Mouse (Mus musculus): ENCODE measurements around the gene Scn11a. TPM values are rescaled to one million over a fixed set of nuclear protein-coding genes. Genes with fewer than 3 reads are reported as not detected.
A peak's percentile ranks its signal among the peaks of the same experiment; 100 is the strongest.

The Scn11a gene
- 0.21 and 0.36 TPM in 2 replicates for polyA plus RNA-seq (2016; fragmentation: Nextera tagmentation; extraction: Ambion mirVana)

- Histone ChIP-seq H3K4me3 (no peak within 1 kb of the TSS), H3K9me3 (replicated peaks) (no peaks in the 10 kb centered on the region), H3K27ac (replicated peaks) (no peak within 1 kb of the TSS), H3K4me1 (peaks cover 6% of the 10 kb centered on the region; the same call in 1 of the 2 replicates), H3K27me3 (ENCODE audit: low read depth, poor library complexity, severe bottlenecking) (no peaks in the 10 kb centered on the region), H3K36me3 (no peaks in the 10 kb centered on the region)
- 65% methylated on average over 4 of the region's 4 CpGs for WGBS
- no peak for DNase-seq (ENCODE audit: low spot score)
These were observed at the start of gene Scn11a for GRCm38 (mm10) chr9:119825297-119825696. Gene Scn11a (minus strand): TSS chr9:119825456.

- no peak for DNase-seq (ENCODE audit: low spot score)
- Histone ChIP-seq H3K4me3 (no peak overlapping the region), H3K4me1 (peaks cover 10% of the 10 kb centered on the region), H3K9me3 (replicated peaks) (peaks cover 8% of the 10 kb centered on the region; the same call in 1 of the 2 replicates), H3K27me3 (ENCODE audit: low read depth, poor library complexity, severe bottlenecking) (peaks cover 5% of the 10 kb centered on the region; the same call in 1 of the 2 replicates), H3K36me3 (no peaks in the 10 kb centered on the region), H3K27ac (replicated peaks) (no peak overlapping the region; the same call in 1 of the 2 replicates)
- WGBS, result 73% methylated on average over 8 of the region's 8 CpGs
These were observed 28.9 kb upstream of the Scn11a start for GRCm38 (mm10) chr9:119854170-119854569.

- no peak overlapping the region; the same call in 1 of the 2 replicates for H3K27ac ChIP-seq (replicated peaks)
- no peaks in the 10 kb centered on the region for H3K36me3 ChIP-seq
- no peak for DNase-seq (ENCODE audit: low spot score)
- peaks cover 18% of the 10 kb centered on the region for H3K4me1 ChIP-seq
- no peak overlapping the region for H3K4me3 ChIP-seq
- H3K9me3 ChIP-seq (replicated peaks), result peaks cover 8% of the 10 kb centered on the region; the same call in 1 of the 2 replicates
- WGBS, result 78% methylated on average over 2 of the region's 2 CpGs
- peaks cover 13% of the 10 kb centered on the region for H3K27me3 ChIP-seq (ENCODE audit: low read depth, poor library complexity, severe bottlenecking)
These were observed 28.0 kb upstream of the Scn11a start for GRCm38 (mm10) chr9:119853071-119853846.

- 78% methylated on average over 10 of the region's 10 CpGs for WGBS
- DNase-seq (ENCODE audit: low spot score), result no peak
- H3K27me3 ChIP-seq (ENCODE audit: low read depth, poor library complexity, severe bottlenecking), result peaks cover 19% of the 10 kb centered on the region
- H3K4me3 ChIP-seq, result no peak overlapping the region
- peaks cover 20% of the 10 kb centered on the region for H3K4me1 ChIP-seq
- no peaks in the 10 kb centered on the region for H3K36me3 ChIP-seq
- H3K27ac ChIP-seq (replicated peaks), result no peak overlapping the region
- H3K9me3 ChIP-seq (replicated peaks), result peaks cover 5% of the 10 kb centered on the region; the same call in 1 of the 2 replicates
These were observed 27.2 kb upstream of the Scn11a start for GRCm38 (mm10) chr9:119852347-119853030.

- Histone ChIP-seq H3K4me3 (no peak overlapping the region), H3K9me3 (replicated peaks) (no peaks in the 10 kb centered on the region), H3K27me3 (ENCODE audit: low read depth, poor library complexity, severe bottlenecking) (peaks cover 36% of the 10 kb centered on the region), H3K27ac (replicated peaks) (no peak overlapping the region), H3K36me3 (no peaks in the 10 kb centered on the region), H3K4me1 (peaks cover 32% of the 10 kb centered on the region)
- no peak for DNase-seq (ENCODE audit: low spot score)
- 25% methylated on average over 8 of the region's 8 CpGs for WGBS
These were observed 24.0 kb upstream of the Scn11a start for GRCm38 (mm10) chr9:119849214-119849613.

- Histone ChIP-seq H3K9me3 (replicated peaks) (no peaks in the 10 kb centered on the region), H3K27ac (replicated peaks) (no peak overlapping the region), H3K4me3 (no peak overlapping the region), H3K4me1 (peaks cover 31% of the 10 kb centered on the region), H3K27me3 (ENCODE audit: low read depth, poor library complexity, severe bottlenecking) (peaks cover 36% of the 10 kb centered on the region), H3K36me3 (no peaks in the 10 kb centered on the region)
- 27% methylated on average over 7 of the region's 7 CpGs for WGBS
- no peak for DNase-seq (ENCODE audit: low spot score)
These were observed 23.4 kb upstream of the Scn11a start for GRCm38 (mm10) chr9:119848671-119849070.

GRCm38 (mm10) chr9:119847187-119847586 is 21.9 kb upstream of the Scn11a start:
- Histone ChIP-seq H3K4me1 (peaks cover 44% of the 10 kb centered on the region), H3K27me3 (ENCODE audit: low read depth, poor library complexity, severe bottlenecking) (peaks cover 36% of the 10 kb centered on the region), H3K4me3 (no peak overlapping the region), H3K36me3 (no peaks in the 10 kb centered on the region), H3K9me3 (replicated peaks) (no peaks in the 10 kb centered on the region), H3K27ac (replicated peaks) (no peak overlapping the region)
- DNase-seq (ENCODE audit: low spot score), result no peak
- WGBS, result 71% methylated on average over 6 of the region's 6 CpGs

- H3K27me3 ChIP-seq (ENCODE audit: low read depth, poor library complexity, severe bottlenecking), result peaks cover 40% of the 10 kb centered on the region
- H3K27ac ChIP-seq (replicated peaks), result no peak overlapping the region
- no peak overlapping the region for H3K4me3 ChIP-seq
- 43% methylated on average over 5 of the region's 5 CpGs for WGBS
- peaks cover 51% of the 10 kb centered on the region for H3K4me1 ChIP-seq
- H3K36me3 ChIP-seq, result no peaks in the 10 kb centered on the region
- DNase-seq (ENCODE audit: low spot score), result no peak
- no peaks in the 10 kb centered on the region for H3K9me3 ChIP-seq (replicated peaks)
These were observed 19.5 kb upstream of the Scn11a start for GRCm38 (mm10) chr9:119844724-119845123.

- peaks cover 33% of the 10 kb centered on the region for H3K27me3 ChIP-seq (ENCODE audit: low read depth, poor library complexity, severe bottlenecking)
- WGBS, result 89% methylated on average over 4 of the region's 4 CpGs
- H3K27ac ChIP-seq (replicated peaks), result no peak overlapping the region
- peaks cover 44% of the 10 kb centered on the region for H3K4me1 ChIP-seq
- no peak overlapping the region for H3K4me3 ChIP-seq
- DNase-seq (ENCODE audit: low spot score), result no peak
- no peaks in the 10 kb centered on the region for H3K36me3 ChIP-seq
- H3K9me3 ChIP-seq (replicated peaks), result no peaks in the 10 kb centered on the region
These were observed 18.3 kb upstream of the Scn11a start for GRCm38 (mm10) chr9:119843549-119843948.

GRCm38 (mm10) chr9:119842541-119843169 is 17.4 kb upstream of the Scn11a start:
- Histone ChIP-seq H3K27ac (replicated peaks) (peak overlapping the region; percentile 42; the same call in 1 of the 2 replicates), H3K36me3 (no peaks in the 10 kb centered on the region), H3K27me3 (ENCODE audit: low read depth, poor library complexity, severe bottlenecking) (peaks cover 25% of the 10 kb centered on the region), H3K4me3 (no peak overlapping the region), H3K9me3 (replicated peaks) (no peaks in the 10 kb centered on the region), H3K4me1 (peaks cover 40% of the 10 kb centered on the region)
- 17% methylated on average over 4 of the region's 4 CpGs for WGBS
- DNase-seq (ENCODE audit: low spot score), result peak; percentile 28

GRCm38 (mm10) chr9:119842091-119842490 is 16.8 kb upstream of the Scn11a start:
- WGBS, result 22% methylated on average over 6 of the region's 6 CpGs
- H3K36me3 ChIP-seq, result no peaks in the 10 kb centered on the region
- peaks cover 19% of the 10 kb centered on the region; the same call in 1 of the 2 replicates for H3K27me3 ChIP-seq (ENCODE audit: low read depth, poor library complexity, severe bottlenecking)
- H3K27ac ChIP-seq (replicated peaks), result peak overlapping the region; percentile 42; the same call in 1 of the 2 replicates
- peaks cover 40% of the 10 kb centered on the region for H3K4me1 ChIP-seq
- H3K9me3 ChIP-seq (replicated peaks), result no peaks in the 10 kb centered on the region
- no peak overlapping the region for H3K4me3 ChIP-seq
- peak; percentile 30 for DNase-seq (ENCODE audit: low spot score)

- Histone ChIP-seq H3K27me3 (ENCODE audit: low read depth, poor library complexity, severe bottlenecking) (peaks cover 11% of the 10 kb centered on the region; the same call in 1 of the 2 replicates), H3K4me1 (peaks cover 32% of the 10 kb centered on the region), H3K36me3 (no peaks in the 10 kb centered on the region), H3K4me3 (no peak overlapping the region), H3K9me3 (replicated peaks) (no peaks in the 10 kb centered on the region), H3K27ac (replicated peaks) (no peak overlapping the region)
- DNase-seq (ENCODE audit: low spot score), result no peak
- WGBS, result 80% methylated on average over 6 of the region's 6 CpGs
These were observed 15.9 kb upstream of the Scn11a start for GRCm38 (mm10) chr9:119841159-119841558.

Data from midbrain, embryonic 10.5 days (tissue).